Mouse (Mus musculus) lung, adult 2 months (tissue): ENCODE measurements at regions not wholly inside any gene's neighbourhood (a gene's known extent, or its start where the extent isn't known, plus 50 kb on each side); places are given as distances from the start of the nearest gene placed in this dataset.

Source experiments
- CTCF ChIP-seq: fragments of 200-500 bp; IDR thresholded peaks from 2 replicates; pipeline ENCODE4 v1.5.1; 2011; ENCODE audit warnings: mild to moderate bottlenecking, low read length, control low read depth; ENCODE audit not compliant: insufficient read depth
- POLR2A ChIP-seq: fragments of 200-500 bp; IDR thresholded peaks from 2 replicates; pipeline ENCODE4 v1.6.1; 2011; ENCODE audit warnings: low read depth, mild to moderate bottlenecking, control low read depth, low read length, borderline replicate concordance; ENCODE audit errors: extremely low read depth

- no peak for TF ChIP-seq CTCF
- TF ChIP-seq POLR2A, result no peak
Measured at GRCm38 (mm10) chr6:126340098-126340610, 173.4 kb upstream of the Ntf3 start.
